Mouse (Mus musculus) liver, embryonic 14.5 days (tissue): ENCODE data around the gene Gm37240.

Experiments
- CTCF ChIP-seq: IDR thresholded peaks from 2 replicates; pipeline ENCODE4 v1.5.1; 2016; ENCODE audit warnings: antibody characterized with exemption, low read depth, control low read depth
- EP300 ChIP-seq: IDR thresholded peaks from 2 replicates; pipeline ENCODE4 v1.6.1; 2016; ENCODE audit warnings: antibody characterized with exemption, low read depth

DNA sequence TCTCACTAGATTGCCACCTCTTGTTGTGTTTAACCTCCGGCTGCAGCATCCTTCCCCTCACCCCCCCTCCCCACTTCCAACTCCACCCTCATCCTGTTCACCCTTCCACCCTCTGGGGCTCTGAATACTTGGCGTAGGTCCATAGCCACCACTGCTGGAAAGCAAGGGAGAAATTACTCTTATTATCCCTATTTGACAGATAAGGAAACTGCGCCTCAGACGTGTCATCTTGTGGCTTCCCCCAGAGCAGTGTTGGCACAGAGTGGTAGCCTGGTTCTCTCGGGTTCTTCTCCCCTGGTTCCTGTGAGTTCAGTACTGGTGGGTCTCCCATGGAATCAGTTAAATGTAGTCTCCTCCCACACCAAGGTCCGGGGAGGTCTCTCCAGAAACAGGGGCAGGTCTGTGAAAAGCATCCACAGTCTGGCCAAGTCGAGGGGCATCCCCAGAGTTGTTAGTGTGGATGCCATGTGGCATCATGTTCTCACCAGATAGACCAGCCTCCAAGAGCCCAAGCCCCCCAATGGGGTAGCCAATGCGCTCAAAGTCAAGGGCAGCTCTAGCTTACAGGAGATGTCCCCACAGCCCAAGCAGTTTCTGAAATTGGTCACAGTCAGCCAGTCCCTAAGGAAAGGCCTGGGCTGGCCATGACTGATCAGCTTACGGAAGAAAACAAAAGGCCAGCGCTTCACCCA is 1419.8 kb downstream of the Gm37240 start:
- TF ChIP-seq EP300 (no peak), CTCF (no peak)
